In genomic region chr15:102152646-102153045, GRCm38 (mm10) we compare ENCODE assay signal across 20 mouse cellular contexts. TPM values are rescaled to one million over a fixed set of nuclear protein-coding genes. Genes with fewer than 3 reads are reported as not detected.
DNase-seq lines count a peak whose midpoint lies in the region; ATAC-seq and TF ChIP-seq lines count a peak whose summit lies in the region.
"Had no signal": no experiment of that assay in that cellular context is flagged by ENCODE, and none has a peak within 500 bp of the region (broad histone marks: within the 10 kb centered on the region; RNA-seq: fewer than 3 reads in every experiment).

No protein-coding gene starts in this region.

- TF ChIP-seq POLR2A in lung, adult 2 months (IDR thresholded peaks at IDR 0.05; ENCODE audit: borderline replicate concordance, extremely low read depth, low read depth, low read length): no peak

- no peaks in the 10 kb centered on the region for H3K36me3 ChIP-seq in heart, embryonic 12.5 days
- H3K36me3 ChIP-seq in midbrain, embryonic 11.5 days (ENCODE audit: control insufficient read depth, insufficient read depth, low read length): no peaks in the 10 kb centered on the region
- no peaks in the 10 kb centered on the region for H3K36me3 ChIP-seq in midbrain, embryonic 14.5 days (ENCODE audit: control insufficient read depth, insufficient read depth, low read length)
- H3K36me3 ChIP-seq: embryonic facial prominence, embryonic 13.5 days; heart, embryonic 15.5 days; neural tube, embryonic 12.5 days had no signal

- WGBS in heart, embryonic 12.5 days: 45% methylated on average over 4 of the region's 4 CpGs
- 21% methylated on average over 4 of the region's 4 CpGs for WGBS in midbrain, embryonic 11.5 days
- 30% methylated on average over 4 of the region's 4 CpGs for WGBS in midbrain, embryonic 14.5 days
- WGBS in lung, adult 2 months: 59% methylated on average over 4 of the region's 4 CpGs

- H3K4me2 ChIP-seq in heart, embryonic 12.5 days: no peak overlapping the region
- no peak overlapping the region for H3K4me2 ChIP-seq in midbrain, embryonic 11.5 days
- H3K4me2 ChIP-seq in midbrain, embryonic 14.5 days (ENCODE audit: low read length): no peak overlapping the region
- H3K4me2 ChIP-seq: embryonic facial prominence, embryonic 13.5 days; heart, embryonic 15.5 days; neural tube, embryonic 12.5 days had no signal

- ATAC-seq in heart, embryonic 12.5 days (ENCODE audit: insufficient number of reproducible peaks, low FRiP score): no peak
- ATAC-seq in midbrain, embryonic 11.5 days (ENCODE audit: low FRiP score): no peak
- no peak for ATAC-seq in midbrain, embryonic 14.5 days (ENCODE audit: low FRiP score, low TSS enrichment)
- ATAC-seq: lung, postnatal 0 days had no signal

- no peak overlapping the region for H3K9ac ChIP-seq in heart, embryonic 12.5 days
- no peak overlapping the region for H3K9ac ChIP-seq in midbrain, embryonic 11.5 days (ENCODE audit: low read length)
- H3K9ac ChIP-seq in midbrain, embryonic 14.5 days (replicated peaks; ENCODE audit: low read length): no peak overlapping the region
- H3K9ac ChIP-seq: embryonic facial prominence, embryonic 13.5 days; heart, embryonic 15.5 days; liver, embryonic 14.5 days; neural tube, embryonic 12.5 days had no signal

- peaks cover 23% of the 10 kb centered on the region for H3K4me1 ChIP-seq in heart, embryonic 12.5 days (replicated peaks)
- peaks cover 7% of the 10 kb centered on the region for H3K4me1 ChIP-seq in midbrain, embryonic 11.5 days (ENCODE audit: control insufficient read depth, insufficient read depth, low read length)
- H3K4me1 ChIP-seq in midbrain, embryonic 14.5 days (ENCODE audit: control insufficient read depth, insufficient read depth, low read length): peaks cover 6% of the 10 kb centered on the region; the same call in 1 of the 2 replicates
- H3K4me1 ChIP-seq in lung, adult 2 months (ENCODE audit: control insufficient read depth, insufficient read depth, low read length): 0 out of 2 replicates have a peak, but pooled peaks cover 3% of the 10 kb centered on the region

- DNase-seq in heart, adult 11 months: peak; percentile 81
- peak; percentile 85 for DNase-seq in midbrain, embryonic 11.5 days (ENCODE audit: low spot score, missing footprints)
- no peak for DNase-seq in midbrain, embryonic 14.5 days
- peak; percentile 35 for DNase-seq in forelimb bud, embryonic 11.5 days (ENCODE audit: low read depth, low spot score)
- DNase-seq in lung, adult 2 months: no peak
- no peak for DNase-seq in ovary, postnatal 36 days (ENCODE audit: low spot score)
- DNase-seq: cerebellum, adult 2 months; cerebellum, postnatal 36 days; gastrocnemius, postnatal 10 days; heart, postnatal 4 days; kidney, adult 8-10 months; left cerebral cortex, postnatal 4 days; thymus, postnatal 14 days had no signal

- no peak for TF ChIP-seq CTCF in lung, adult 2 months (IDR thresholded peaks at IDR 0.05; ENCODE audit: insufficient read depth, low read length)

- H3K27me3 ChIP-seq in heart, embryonic 12.5 days (replicated peaks): 0 out of 2 replicates have a peak, but pooled peaks cover 6% of the 10 kb centered on the region
- no peaks in the 10 kb centered on the region for H3K27me3 ChIP-seq in midbrain, embryonic 11.5 days (ENCODE audit: control insufficient read depth, insufficient read depth, low read length)
- H3K27me3 ChIP-seq in midbrain, embryonic 14.5 days (ENCODE audit: control insufficient read depth, insufficient read depth, low read length): no peaks in the 10 kb centered on the region
- H3K27me3 ChIP-seq: embryonic facial prominence, embryonic 13.5 days; heart, embryonic 15.5 days; neural tube, embryonic 12.5 days had no signal

- H3K4me3 ChIP-seq in heart, embryonic 12.5 days: no peak overlapping the region
- no peak overlapping the region for H3K4me3 ChIP-seq in midbrain, embryonic 11.5 days (ENCODE audit: low read depth, low read length)
- no peak overlapping the region for H3K4me3 ChIP-seq in midbrain, embryonic 14.5 days (replicated peaks; ENCODE audit: low read depth, low read length)
- H3K4me3 ChIP-seq in lung, adult 2 months (replicated peaks; ENCODE audit: extremely low read depth, low read depth, low read length): no peak overlapping the region
- H3K4me3 ChIP-seq: embryonic facial prominence, embryonic 13.5 days; heart, adult 2 months; heart, embryonic 15.5 days; neural tube, embryonic 12.5 days had no signal

- no peak overlapping the region for H3K27ac ChIP-seq in heart, embryonic 12.5 days (ENCODE audit: poor library complexity, severe bottlenecking)
- no peak overlapping the region for H3K27ac ChIP-seq in midbrain, embryonic 11.5 days (ENCODE audit: low read depth, low read length)
- no peak overlapping the region for H3K27ac ChIP-seq in midbrain, embryonic 14.5 days (replicated peaks; ENCODE audit: low read depth, low read length)
- H3K27ac ChIP-seq: embryonic facial prominence, embryonic 13.5 days; heart, adult 2 months; heart, embryonic 15.5 days; liver, embryonic 14.5 days; neural tube, embryonic 12.5 days had no signal

- H3K9me3 ChIP-seq in heart, embryonic 12.5 days (replicated peaks): no peaks in the 10 kb centered on the region
- no peaks in the 10 kb centered on the region for H3K9me3 ChIP-seq in midbrain, embryonic 11.5 days (ENCODE audit: control insufficient read depth, low read length)
- no peaks in the 10 kb centered on the region for H3K9me3 ChIP-seq in midbrain, embryonic 14.5 days (ENCODE audit: control insufficient read depth, low read length)
- H3K9me3 ChIP-seq: embryonic facial prominence, embryonic 13.5 days; heart, embryonic 15.5 days; neural tube, embryonic 12.5 days had no signal

RNA-seq across cellular contexts. Expression of gene Soat2, which starts 2.3 kb away (rescaled TPM):
- polyA plus RNA-seq in heart, embryonic 12.5 days (2016; fragmentation: Nextera tagmentation; extraction: Ambion mirVana): 0.87 and 1.2 TPM in 2 replicates
- polyA plus RNA-seq in midbrain, embryonic 11.5 days (2014; fragmentation: Nextera tagmentation; extraction: Ambion mirVana): not detected in 2 replicates
- not detected in 2 replicates for polyA plus RNA-seq in midbrain, embryonic 14.5 days (2014; fragmentation: Nextera tagmentation; extraction: Ambion mirVana)
- polyA plus RNA-seq in lung, adult 2 months (2012; rRNA removed): 1.1 and 1.2 TPM in 2 replicates
- polyA plus RNA-seq: cerebellum, adult 2 months; embryonic facial prominence, embryonic 13.5 days had no signal

RNA-seq across cellular contexts. Expression of gene Igfbp6, which starts 8.5 kb away (rescaled TPM):
- polyA plus RNA-seq in heart, embryonic 12.5 days (2016; fragmentation: Nextera tagmentation; extraction: Ambion mirVana): 1.7 and 2.5 TPM in 2 replicates
- polyA plus RNA-seq in midbrain, embryonic 11.5 days (2014; fragmentation: Nextera tagmentation; extraction: Ambion mirVana): 0.34 and 0.40 TPM in 2 replicates
- polyA plus RNA-seq in midbrain, embryonic 14.5 days (2014; fragmentation: Nextera tagmentation; extraction: Ambion mirVana): 1.3 and 1.6 TPM in 2 replicates
- polyA plus RNA-seq in lung, adult 2 months (2012; rRNA removed): 337 and 400 TPM in 2 replicates

RNA-seq across cellular contexts. Expression of gene Spryd3, which starts 16.6 kb away (rescaled TPM):
- 19.8 and 20.9 TPM in 2 replicates for polyA plus RNA-seq in heart, embryonic 12.5 days (2016; fragmentation: Nextera tagmentation; extraction: Ambion mirVana)
- 9.8 and 10.5 TPM in 2 replicates for polyA plus RNA-seq in midbrain, embryonic 11.5 days (2014; fragmentation: Nextera tagmentation; extraction: Ambion mirVana)
- 40.2 and 52.5 TPM in 2 replicates for polyA plus RNA-seq in midbrain, embryonic 14.5 days (2014; fragmentation: Nextera tagmentation; extraction: Ambion mirVana)
- polyA plus RNA-seq in lung, adult 2 months (2012; rRNA removed): 40.8 and 55.2 TPM in 2 replicates

RNA-seq across cellular contexts. Expression of gene Zfp740, which starts 50.4 kb away (rescaled TPM):
- 47.3 and 48.6 TPM in 2 replicates for polyA plus RNA-seq in heart, embryonic 12.5 days (2016; fragmentation: Nextera tagmentation; extraction: Ambion mirVana)
- 58.9 and 61.1 TPM in 2 replicates for polyA plus RNA-seq in midbrain, embryonic 11.5 days (2014; fragmentation: Nextera tagmentation; extraction: Ambion mirVana)
- polyA plus RNA-seq in midbrain, embryonic 14.5 days (2014; fragmentation: Nextera tagmentation; extraction: Ambion mirVana): 43.5 and 57.7 TPM in 2 replicates
- polyA plus RNA-seq in lung, adult 2 months (2012; rRNA removed): 25.8 and 46.6 TPM in 2 replicates

RNA-seq across cellular contexts. Expression of gene Csad, which starts 51.9 kb away (rescaled TPM):
- polyA plus RNA-seq in heart, embryonic 12.5 days (2016; fragmentation: Nextera tagmentation; extraction: Ambion mirVana): 39.1 and 39.4 TPM in 2 replicates
- polyA plus RNA-seq in midbrain, embryonic 11.5 days (2014; fragmentation: Nextera tagmentation; extraction: Ambion mirVana): 21.9 and 25.9 TPM in 2 replicates
- 25.9 and 28.1 TPM in 2 replicates for polyA plus RNA-seq in midbrain, embryonic 14.5 days (2014; fragmentation: Nextera tagmentation; extraction: Ambion mirVana)
- polyA plus RNA-seq in lung, adult 2 months (2012; rRNA removed): 92.8 and 106 TPM in 2 replicates

Comparison
In these comparisons a context has a peak if more than half of its experiments do, and no peak if none do; other contexts are left out.
1. DNase-seq: peak in heart, adult 11 months (single experiment), midbrain, embryonic 11.5 days (single experiment) and forelimb bud, embryonic 11.5 days (single experiment); none in midbrain, embryonic 14.5 days (single experiment), lung, adult 2 months (single experiment) and ovary, postnatal 36 days (single experiment).
2. RNA of gene Igfbp6, which starts 8.5 kb away (polyA plus RNA-seq): 337 to 400 TPM in lung, adult 2 months; 1.7 to 2.5 TPM in heart, embryonic 12.5 days, 1.3 to 1.6 TPM in midbrain, embryonic 14.5 days and 0.34 to 0.40 TPM in midbrain, embryonic 11.5 days; every median in the first group is over 10 times any median in the second.